Mouse (Mus musculus) lung, adult 2 months (tissue): ENCODE data around the gene Gm9918.

Experiments used
- CTCF ChIP-seq: fragments of 200-500 bp; IDR thresholded peaks from 2 replicates; pipeline ENCODE4 v1.5.1; 2011; ENCODE audit warnings: mild to moderate bottlenecking, low read length, control low read depth; ENCODE audit not compliant: insufficient read depth
- POLR2A ChIP-seq: fragments of 200-500 bp; IDR thresholded peaks from 2 replicates; pipeline ENCODE4 v1.6.1; 2011; ENCODE audit warnings: low read depth, mild to moderate bottlenecking, control low read depth, low read length, borderline replicate concordance; ENCODE audit errors: extremely low read depth

GRCm38 (mm10) chr15:102270274-102270960 is at the start of gene Gm9918:
- TF ChIP-seq POLR2A (no peak), CTCF (no peak)
